ENCODE assay signal across 24 mouse cellular contexts in the genomic region with DNA sequence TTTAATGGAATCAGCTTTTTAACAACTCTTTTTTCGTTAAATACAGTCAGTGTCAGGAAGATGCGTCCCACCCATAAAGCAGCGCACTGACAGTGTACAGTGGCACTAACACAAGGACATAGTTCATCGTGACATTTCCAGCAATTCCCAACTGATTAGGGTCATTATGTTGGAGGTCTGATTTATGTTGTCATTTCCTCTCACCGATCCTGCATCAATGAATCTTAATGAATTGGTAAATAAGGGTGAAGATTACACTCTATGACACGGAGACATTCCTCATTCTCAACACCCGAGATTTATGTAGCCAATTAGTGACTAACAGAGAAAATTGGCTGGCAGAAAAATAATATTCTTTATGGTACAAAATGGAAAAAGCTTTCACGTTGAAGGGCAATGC.
DNase-seq lines count a peak whose midpoint lies in the region; ATAC-seq lines count a peak whose summit lies in the region.
"Had no signal": no experiment of that assay in that cellular context is flagged by ENCODE, and none has a peak within 500 bp of the region (broad histone marks: within the 10 kb centered on the region; RNA-seq: fewer than 3 reads in every experiment).

No protein-coding gene starts in this region.

- peak; percentile 28; the same call in 1 of the 2 replicates for ATAC-seq in forebrain, embryonic 13.5 days
- ATAC-seq in midbrain, embryonic 14.5 days (ENCODE audit: low FRiP score, low TSS enrichment), result no peak
- ATAC-seq in midbrain, embryonic 16.5 days, result no peak
- 0 out of 2 replicates have a peak, but pooled peaks have one; percentile 11 for ATAC-seq in hindbrain, embryonic 15.5 days (ENCODE audit: low FRiP score, low read depth)
- ATAC-seq: intestine, embryonic 15.5 days; midbrain, embryonic 13.5 days had no signal

- H3K9ac ChIP-seq in forebrain, embryonic 13.5 days, result no peak overlapping the region
- H3K9ac ChIP-seq in midbrain, embryonic 14.5 days (replicated peaks; ENCODE audit: low read length), result no peak overlapping the region
- H3K9ac ChIP-seq in midbrain, embryonic 16.5 days (ENCODE audit: low read depth, low read length), result no peak overlapping the region
- H3K9ac ChIP-seq in hindbrain, embryonic 15.5 days, result no peak overlapping the region
- H3K9ac ChIP-seq: embryonic facial prominence, embryonic 13.5 days; heart, embryonic 12.5 days; intestine, embryonic 15.5 days; limb, embryonic 13.5 days; liver, embryonic 13.5 days; lung, embryonic 15.5 days; midbrain, embryonic 13.5 days had no signal

- no peaks in the 10 kb centered on the region for H3K36me3 ChIP-seq in forebrain, embryonic 13.5 days (ENCODE audit: poor library complexity, severe bottlenecking)
- no peaks in the 10 kb centered on the region for H3K36me3 ChIP-seq in forebrain, embryonic 10.5 days (replicated peaks)
- no peaks in the 10 kb centered on the region for H3K36me3 ChIP-seq in midbrain, embryonic 14.5 days (ENCODE audit: control insufficient read depth, insufficient read depth, low read length)
- H3K36me3 ChIP-seq in midbrain, embryonic 16.5 days (ENCODE audit: control insufficient read depth, insufficient read depth, low read length), result no peaks in the 10 kb centered on the region
- H3K36me3 ChIP-seq in hindbrain, embryonic 15.5 days, result no peaks in the 10 kb centered on the region
- H3K36me3 ChIP-seq: embryonic facial prominence, embryonic 13.5 days; heart, embryonic 12.5 days; intestine, embryonic 15.5 days; limb, embryonic 13.5 days; liver, embryonic 13.5 days; lung, embryonic 15.5 days; midbrain, embryonic 13.5 days had no signal

- H3K9me3 ChIP-seq in forebrain, embryonic 13.5 days (replicated peaks), result no peaks in the 10 kb centered on the region
- H3K9me3 ChIP-seq in forebrain, embryonic 10.5 days, result no peaks in the 10 kb centered on the region
- H3K9me3 ChIP-seq in midbrain, embryonic 14.5 days (ENCODE audit: control insufficient read depth, low read length), result no peaks in the 10 kb centered on the region
- no peaks in the 10 kb centered on the region for H3K9me3 ChIP-seq in midbrain, embryonic 16.5 days (replicated peaks; ENCODE audit: control insufficient read depth, low read length, poor library complexity, severe bottlenecking)
- no peaks in the 10 kb centered on the region for H3K9me3 ChIP-seq in hindbrain, embryonic 15.5 days
- H3K9me3 ChIP-seq: embryonic facial prominence, embryonic 13.5 days; heart, embryonic 12.5 days; intestine, embryonic 15.5 days; limb, embryonic 13.5 days; liver, embryonic 13.5 days; lung, embryonic 15.5 days; midbrain, embryonic 13.5 days had no signal

- peaks cover 60% of the 10 kb centered on the region for H3K4me1 ChIP-seq in forebrain, embryonic 13.5 days
- H3K4me1 ChIP-seq in forebrain, embryonic 10.5 days, result peaks cover 69% of the 10 kb centered on the region
- peaks cover 29% of the 10 kb centered on the region for H3K4me1 ChIP-seq in midbrain, embryonic 14.5 days (ENCODE audit: control insufficient read depth, insufficient read depth, low read length)
- peaks cover 24% of the 10 kb centered on the region for H3K4me1 ChIP-seq in midbrain, embryonic 16.5 days (ENCODE audit: control insufficient read depth, insufficient read depth, low read length)
- peaks cover 23% of the 10 kb centered on the region for H3K4me1 ChIP-seq in hindbrain, embryonic 15.5 days (replicated peaks)

- no peak overlapping the region for H3K4me3 ChIP-seq in forebrain, embryonic 13.5 days
- no peak overlapping the region for H3K4me3 ChIP-seq in forebrain, embryonic 10.5 days
- H3K4me3 ChIP-seq in midbrain, embryonic 14.5 days (replicated peaks; ENCODE audit: low read depth, low read length), result no peak overlapping the region
- H3K4me3 ChIP-seq in midbrain, embryonic 16.5 days (ENCODE audit: low read depth, low read length), result no peak overlapping the region
- H3K4me3 ChIP-seq in hindbrain, embryonic 15.5 days, result no peak overlapping the region
- H3K4me3 ChIP-seq: embryonic facial prominence, embryonic 13.5 days; heart, embryonic 12.5 days; intestine, embryonic 15.5 days; layer of hippocampus, adult 2 months; limb, embryonic 13.5 days; liver, embryonic 13.5 days; lung, embryonic 15.5 days; midbrain, embryonic 13.5 days; myocyte had no signal

- H3K27me3 ChIP-seq in forebrain, embryonic 13.5 days, result no peaks in the 10 kb centered on the region
- H3K27me3 ChIP-seq in forebrain, embryonic 10.5 days (ENCODE audit: poor library complexity, severe bottlenecking), result no peaks in the 10 kb centered on the region
- H3K27me3 ChIP-seq in midbrain, embryonic 14.5 days (ENCODE audit: control insufficient read depth, insufficient read depth, low read length), result no peaks in the 10 kb centered on the region
- H3K27me3 ChIP-seq in midbrain, embryonic 16.5 days (ENCODE audit: control insufficient read depth, insufficient read depth, low read depth, low read length), result no peaks in the 10 kb centered on the region
- H3K27me3 ChIP-seq in hindbrain, embryonic 15.5 days, result 0 out of 2 replicates have a peak, but pooled peaks cover 2% of the 10 kb centered on the region
- H3K27me3 ChIP-seq: heart, embryonic 12.5 days; intestine, embryonic 15.5 days; limb, embryonic 13.5 days; liver, embryonic 13.5 days; lung, embryonic 15.5 days; midbrain, embryonic 13.5 days had no signal

- DNase-seq in forebrain, embryonic 10.5 days (ENCODE audit: extremely low spot score, low spot score), result no peak
- peak; percentile 37 for DNase-seq in midbrain, embryonic 14.5 days
- DNase-seq in retina, embryonic 14.5 days (ENCODE audit: low spot score), result peak; percentile 62
- no peak for DNase-seq in adrenal gland, adult 18-20 months (ENCODE audit: low spot score in 2 of 2)
- no peak for DNase-seq in gastrocnemius, postnatal 10 days
- DNase-seq: adrenal gland, adult 8-10 months; cerebellum, adult 9-11 months; heart, postnatal 14 days; kidney, postnatal 14 days; layer of hippocampus, postnatal 36 days; liver, embryonic 13.5 days; spleen, adult 18-20 months; thymus, postnatal 25 days had no signal

- H3K27ac ChIP-seq in forebrain, embryonic 13.5 days, result no peak overlapping the region
- no peak overlapping the region for H3K27ac ChIP-seq in forebrain, embryonic 10.5 days
- H3K27ac ChIP-seq in midbrain, embryonic 14.5 days (replicated peaks; ENCODE audit: low read depth, low read length), result 0 out of 2 replicates have a peak overlapping the region, but pooled peaks have one; percentile 8
- no peak overlapping the region for H3K27ac ChIP-seq in midbrain, embryonic 16.5 days (ENCODE audit: low read length)
- no peak overlapping the region for H3K27ac ChIP-seq in hindbrain, embryonic 15.5 days (replicated peaks)
- H3K27ac ChIP-seq: embryonic facial prominence, embryonic 13.5 days; intestine, embryonic 15.5 days; layer of hippocampus, adult 2 months; limb, embryonic 13.5 days; liver, embryonic 13.5 days; lung, embryonic 15.5 days had no signal

- no peak overlapping the region for H3K4me2 ChIP-seq in forebrain, embryonic 13.5 days
- H3K4me2 ChIP-seq in midbrain, embryonic 14.5 days (ENCODE audit: low read length), result no peak overlapping the region
- H3K4me2 ChIP-seq in midbrain, embryonic 16.5 days (ENCODE audit: low read length), result no peak overlapping the region
- no peak overlapping the region; the same call in 1 of the 2 replicates for H3K4me2 ChIP-seq in hindbrain, embryonic 15.5 days
- H3K4me2 ChIP-seq: embryonic facial prominence, embryonic 13.5 days; heart, embryonic 12.5 days; intestine, embryonic 15.5 days; limb, embryonic 13.5 days; liver, embryonic 13.5 days; lung, embryonic 15.5 days; midbrain, embryonic 13.5 days had no signal

- 27% methylated on average over 8 of the region's 8 CpGs for WGBS in forebrain, embryonic 13.5 days
- WGBS in forebrain, embryonic 10.5 days, result 67% methylated on average over 8 of the region's 8 CpGs
- WGBS in midbrain, embryonic 14.5 days, result 34% methylated on average over 8 of the region's 8 CpGs
- WGBS in midbrain, embryonic 16.5 days, result 32% methylated on average over 8 of the region's 8 CpGs
- whole genome bisulfite sequencing in hindbrain, embryonic 15.5 days, result 31% methylated on average over 8 of the region's 8 CpGs

Comparison
In these comparisons a context has a peak if more than half of its experiments do, and no peak if none do; other contexts are left out.
1. ATAC-seq: peak in forebrain, embryonic 13.5 days (single experiment) and hindbrain, embryonic 15.5 days (single experiment); none in midbrain, embryonic 14.5 days (single experiment) and midbrain, embryonic 16.5 days (single experiment).
2. DNase-seq: peak in midbrain, embryonic 14.5 days (single experiment) and retina, embryonic 14.5 days (single experiment); none in forebrain, embryonic 10.5 days (single experiment), adrenal gland, adult 18-20 months (0 of 2) and gastrocnemius, postnatal 10 days (single experiment).